Mouse (Mus musculus) layer of hippocampus, adult 9-11 months (tissue): ENCODE measurements around the gene Zmym1.
"Not testable (repeated sequence)": the region's sequence is repeated elsewhere in the genome, so short reads cannot be mapped to it uniquely, and the experiment has no call there.

ENCODE experiments used
- DNase-seq: peaks from one replicate; pipeline ENCODE4 v3.0.0; 2022

Zmym1 gene

DNA sequence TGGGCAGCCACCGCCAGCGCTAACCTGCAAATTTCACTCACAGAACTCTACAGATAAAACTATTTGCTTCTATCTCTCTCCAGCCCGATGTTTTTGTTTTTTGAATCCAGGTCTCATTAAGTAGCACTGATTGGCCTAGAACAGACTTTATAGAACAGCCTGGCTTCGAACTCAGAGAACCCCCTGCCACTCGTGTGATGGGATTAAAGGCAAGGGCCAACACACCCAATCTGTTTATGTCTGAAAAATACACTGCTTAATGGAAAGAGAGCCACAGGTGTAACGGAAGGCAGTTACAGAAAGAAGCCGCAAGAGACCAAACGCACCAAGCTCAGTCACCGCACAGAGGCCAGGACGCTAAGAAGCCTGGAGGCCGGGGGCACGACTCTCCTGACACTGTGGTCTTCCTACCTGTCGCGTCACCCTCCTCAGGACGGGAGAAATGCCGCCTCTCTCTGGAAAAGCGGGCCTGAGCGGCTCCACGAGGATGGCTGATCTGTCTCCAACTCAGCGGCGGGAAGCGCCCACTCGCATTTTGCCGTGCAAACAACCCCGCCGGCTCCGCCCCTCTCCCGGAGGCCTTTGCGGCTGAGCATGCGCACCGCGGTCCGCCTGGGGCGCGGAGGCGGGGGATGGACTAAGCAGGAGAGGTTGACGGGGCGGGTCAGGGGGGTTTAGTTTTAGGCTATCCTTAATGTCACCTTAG lies at the start of gene Zmym1:
TSS of gene Zmym1 (minus strand) at position 568 of the 706 bp plus-strand sequence.
- DNase-seq: peak; percentile 87

- DNase-seq: no peak
Observed at GRCm38 (mm10) chr4:127110570-127110969, 49.6 kb upstream of the Zmym1 start.

GRCm38 (mm10) chr4:127107566-127107965 lies 46.6 kb upstream of the Zmym1 start:
- no peak for DNase-seq

- DNase-seq: not testable (repeated sequence)
Observed at GRCm38 (mm10) chr4:127099552-127099951, 38.6 kb upstream of the Zmym1 start.

DNA sequence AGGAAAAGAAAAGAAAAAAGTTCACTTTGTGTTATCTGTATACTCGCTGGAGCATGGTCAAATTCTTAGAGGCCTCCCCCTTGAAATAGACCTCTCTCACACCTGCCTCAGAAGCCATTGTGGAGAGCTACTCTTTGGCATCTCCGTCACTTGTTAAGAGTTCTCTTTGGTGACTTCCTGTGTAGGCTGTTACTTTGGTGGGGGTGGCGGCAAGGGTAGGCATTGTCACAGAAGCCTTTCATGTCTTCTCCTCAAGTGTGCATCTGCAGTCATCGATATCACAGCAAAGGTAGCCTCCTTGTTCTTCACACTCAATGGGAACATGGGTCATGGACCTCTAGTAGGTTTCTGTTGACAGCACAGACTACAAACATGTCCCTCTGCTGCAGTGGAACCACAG lies 34.1 kb upstream of the Zmym1 start:
- no peak for DNase-seq

DNA sequence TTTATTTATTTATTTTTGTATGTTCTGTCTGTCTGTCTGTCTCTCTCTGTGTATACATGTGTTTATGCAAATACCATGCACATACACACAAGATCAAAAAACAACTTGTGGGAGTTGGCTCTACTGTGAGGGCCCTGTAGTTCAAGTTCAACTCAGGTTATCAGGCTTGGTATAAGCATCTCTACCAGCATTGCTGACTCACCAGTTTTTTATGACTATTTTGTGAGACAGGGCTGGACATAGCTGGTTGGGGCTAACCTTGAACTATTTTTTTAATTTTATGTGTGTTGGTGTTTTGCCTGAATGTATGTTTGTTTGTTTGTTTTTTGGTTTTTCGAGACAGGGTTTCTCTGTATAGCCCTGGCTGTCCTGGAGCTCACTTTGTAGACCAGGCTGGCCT lies 30.2 kb upstream of the Zmym1 start:
- DNase-seq: no peak

- DNase-seq: no peak
Observed at GRCm38 (mm10) chr4:127085761-127086160, 24.8 kb upstream of the Zmym1 start.

GRCm38 (mm10) chr4:127083131-127083530 lies 22.2 kb upstream of the Zmym1 start:
- no peak for DNase-seq

- no peak for DNase-seq
Observed at GRCm38 (mm10) chr4:127080806-127081205, 19.9 kb upstream of the Zmym1 start.

- DNase-seq: peak; percentile 97
Observed at GRCm38 (mm10) chr4:127076875-127077548, 16.1 kb upstream of the Zmym1 start, which contains the start of gene Zmym6. Gene Zmym6, plus strand, starts transcription at chr4:127077383.

- no peak for DNase-seq
Observed at GRCm38 (mm10) chr4:127074915-127075314, 14.0 kb upstream of the Zmym1 start.

DNA sequence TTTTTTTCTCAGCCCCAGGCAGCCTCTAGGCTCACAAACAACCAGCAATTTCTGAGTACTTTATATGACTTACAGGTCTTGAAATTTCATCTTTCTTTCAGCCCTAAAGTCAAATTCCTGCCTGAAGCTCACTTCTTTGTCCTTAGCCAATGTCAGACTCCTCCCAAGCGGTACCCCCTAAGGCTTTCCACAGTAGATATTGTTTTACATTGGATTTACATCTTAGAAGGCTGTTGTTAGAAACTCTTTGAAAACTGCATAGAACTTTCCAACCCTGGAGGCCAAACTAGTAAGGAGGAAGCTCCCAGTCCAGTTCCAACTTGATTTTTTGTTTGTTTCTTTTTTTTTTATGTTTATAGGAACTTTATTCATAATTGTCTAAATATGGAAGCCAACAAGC lies 3.1 kb upstream of the Zmym1 start:
- DNase-seq: no peak

GRCm38 (mm10) chr4:127054522-127055198 lies 6.3 kb downstream of the Zmym1 start:
- no peak for DNase-seq

GRCm38 (mm10) chr4:127053071-127053470 lies 7.9 kb downstream of the Zmym1 start:
- DNase-seq: no peak

GRCm38 (mm10) chr4:127051121-127051520 lies 9.8 kb downstream of the Zmym1 start:
- no peak for DNase-seq

DNA sequence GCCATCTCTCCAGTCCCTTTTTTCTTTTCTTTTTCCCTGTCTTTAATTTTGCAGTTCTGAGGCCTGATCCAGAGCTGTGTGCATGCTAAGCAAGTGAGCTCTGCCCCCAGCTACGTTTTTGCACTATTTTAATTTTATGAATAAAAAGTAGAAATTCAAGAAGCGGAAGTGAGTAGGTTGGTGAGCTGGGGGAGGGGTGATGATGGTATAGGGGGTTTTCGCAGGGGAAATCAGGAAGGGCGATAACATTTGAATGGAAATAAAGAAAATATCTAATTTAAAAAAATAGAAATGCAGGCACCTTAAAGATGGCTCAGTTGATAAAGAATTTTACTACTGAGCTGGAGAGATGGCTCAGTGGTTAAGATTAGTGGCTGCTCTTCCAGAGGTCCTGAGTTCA lies 17.4 kb downstream of the Zmym1 start:
- no peak for DNase-seq

DNA sequence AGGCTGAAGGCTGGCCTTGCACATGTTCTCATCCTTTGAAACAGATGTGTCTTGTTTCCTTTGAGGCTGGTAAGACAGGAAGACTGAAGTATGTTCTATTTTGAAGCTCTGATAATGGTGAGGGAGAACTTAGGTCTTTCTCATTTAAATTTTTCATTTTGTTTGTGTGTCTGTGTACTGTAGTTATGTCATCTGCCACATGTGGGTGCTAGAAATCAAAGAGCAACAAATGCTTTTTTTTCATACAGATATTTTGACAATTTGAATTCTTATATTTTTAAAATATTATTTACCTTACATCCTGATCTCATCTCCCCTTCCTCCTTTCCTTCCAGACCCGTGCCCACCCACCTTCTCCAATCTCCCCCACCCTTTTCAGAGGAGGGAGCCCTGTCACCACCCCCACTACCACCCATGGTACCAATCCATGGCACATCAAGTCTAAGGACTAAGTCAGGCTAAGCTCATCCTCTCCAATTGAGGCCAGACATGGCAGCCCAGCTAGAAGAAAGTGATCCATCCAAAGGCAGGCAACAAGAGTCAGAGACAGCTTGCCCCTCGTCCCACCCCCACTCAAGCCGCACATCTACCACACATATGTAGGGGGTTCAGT lies 21.0 kb downstream of the Zmym1 start:
- DNase-seq: no peak

DNA sequence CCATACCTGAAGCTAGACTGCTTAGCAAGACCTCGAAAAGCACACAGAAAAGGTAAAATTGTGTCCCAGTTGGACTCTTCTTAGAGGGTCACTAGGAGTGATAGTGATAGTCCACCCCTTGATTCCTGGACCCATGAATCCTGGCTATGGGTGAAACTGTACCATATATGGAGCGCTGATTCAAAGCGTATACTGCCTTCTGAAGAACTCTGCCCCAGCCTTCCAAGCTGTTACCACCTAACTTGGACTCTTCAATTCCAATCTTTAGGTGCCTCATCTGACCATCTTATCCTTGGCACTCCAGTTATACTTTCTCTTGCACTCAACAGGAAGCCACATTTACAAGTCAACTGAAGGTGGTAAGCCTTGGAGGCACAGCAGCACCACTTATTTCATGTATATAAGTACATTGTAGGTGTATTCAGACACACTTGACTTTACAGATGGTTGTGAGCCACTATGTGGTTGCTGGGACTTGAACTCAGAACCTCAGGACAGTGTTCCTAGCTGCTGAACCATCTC lies 22.1 kb downstream of the Zmym1 start:
- no peak for DNase-seq

- DNase-seq: no peak
Observed at GRCm38 (mm10) chr4:127037908-127038827, 22.8 kb downstream of the Zmym1 start.

GRCm38 (mm10) chr4:127037158-127037557 lies 23.8 kb downstream of the Zmym1 start:
- DNase-seq: no peak

- DNase-seq: no peak
Observed at GRCm38 (mm10) chr4:127027228-127028190, 33.4 kb downstream of the Zmym1 start.
